Mouse (Mus musculus): ENCODE results near the gene Egfr.
A peak's percentile ranks its signal among the peaks of the same experiment; 100 is the strongest.

Egfr gene

GRCm38 (mm10) chr11:16823830-16824545, 72.0 kb downstream of the Egfr start:
- DNase-seq (ENCODE audit: low spot score in 2 of 2) = no peak

- no peak for DNase-seq (ENCODE audit: low spot score in 2 of 2)
Measured at GRCm38 (mm10) chr11:16829468-16829867, 77.5 kb downstream of the Egfr start.

- no peak for DNase-seq (ENCODE audit: low spot score in 2 of 2)
Measured at GRCm38 (mm10) chr11:16830531-16831227, 78.7 kb downstream of the Egfr start.

GRCm38 (mm10) chr11:16831974-16832464, 80.0 kb downstream of the Egfr start:
- no peak for DNase-seq (ENCODE audit: low spot score in 2 of 2)

GRCm38 (mm10) chr11:16838772-16839171, 86.8 kb downstream of the Egfr start:
- DNase-seq (ENCODE audit: low spot score in 2 of 2) = no peak

GRCm38 (mm10) chr11:16842924-16843323, 90.9 kb downstream of the Egfr start:
- no peak for DNase-seq (ENCODE audit: low spot score in 2 of 2)

GRCm38 (mm10) chr11:16843889-16844568, 92.0 kb downstream of the Egfr start:
- no peak for DNase-seq (ENCODE audit: low spot score in 2 of 2)

GRCm38 (mm10) chr11:16848881-16849280, 96.9 kb downstream of the Egfr start:
- DNase-seq (ENCODE audit: low spot score in 2 of 2) = no peak

- no peak for DNase-seq (ENCODE audit: low spot score in 2 of 2)
Measured at GRCm38 (mm10) chr11:16851361-16851760, 99.4 kb downstream of the Egfr start.

- no peak for DNase-seq (ENCODE audit: low spot score in 2 of 2)
Measured at GRCm38 (mm10) chr11:16854111-16854510, 102.1 kb downstream of the Egfr start.

- no peak for DNase-seq (ENCODE audit: low spot score in 2 of 2)
Measured at GRCm38 (mm10) chr11:16857346-16857745, 105.3 kb downstream of the Egfr start.

GRCm38 (mm10) chr11:16861037-16861436, 109.0 kb downstream of the Egfr start:
- no peak for DNase-seq (ENCODE audit: low spot score in 2 of 2)

- no peak for DNase-seq (ENCODE audit: low spot score in 2 of 2)
Measured at GRCm38 (mm10) chr11:16863547-16863946, 111.5 kb downstream of the Egfr start.

- no peak for DNase-seq (ENCODE audit: low spot score in 2 of 2)
Measured at GRCm38 (mm10) chr11:16864980-16865561, 113.1 kb downstream of the Egfr start.

- DNase-seq (ENCODE audit: low spot score in 2 of 2) = no peak
Measured at GRCm38 (mm10) chr11:16868051-16868450, 116.0 kb downstream of the Egfr start.

- DNase-seq (ENCODE audit: low spot score in 2 of 2) = no peak
Measured at GRCm38 (mm10) chr11:16869506-16869905, 117.5 kb downstream of the Egfr start.

GRCm38 (mm10) chr11:16871120-16871519, 119.1 kb downstream of the Egfr start:
- peak; percentile 27 to 49 for DNase-seq (ENCODE audit: low spot score in 2 of 2)

GRCm38 (mm10) chr11:16877676-16878378, 125.8 kb downstream of the Egfr start:
- no peak for DNase-seq (ENCODE audit: low spot score in 2 of 2)

- no peak for DNase-seq (ENCODE audit: low spot score in 2 of 2)
Measured at GRCm38 (mm10) chr11:16881932-16882331, 129.9 kb downstream of the Egfr start.

- no peak for DNase-seq (ENCODE audit: low spot score in 2 of 2)
Measured at GRCm38 (mm10) chr11:16886152-16886551, 134.1 kb downstream of the Egfr start.

- no peak for DNase-seq (ENCODE audit: low spot score in 2 of 2)
Measured at GRCm38 (mm10) chr11:16888086-16888485, 136.1 kb downstream of the Egfr start.

Data from thymus, postnatal 10 days (tissue).